Mouse (Mus musculus) urinary bladder, adult 18-20 months (tissue): ENCODE data around the gene Myom1.

ENCODE experiments used
- DNase-seq, 2 experiments: peaks; one replicate each; pipeline ENCODE4 v3.0.0; 2022; ENCODE audit warnings: low spot score in 2 of 2, mixed read lengths in 2 of 2

Gene Myom1

DNA sequence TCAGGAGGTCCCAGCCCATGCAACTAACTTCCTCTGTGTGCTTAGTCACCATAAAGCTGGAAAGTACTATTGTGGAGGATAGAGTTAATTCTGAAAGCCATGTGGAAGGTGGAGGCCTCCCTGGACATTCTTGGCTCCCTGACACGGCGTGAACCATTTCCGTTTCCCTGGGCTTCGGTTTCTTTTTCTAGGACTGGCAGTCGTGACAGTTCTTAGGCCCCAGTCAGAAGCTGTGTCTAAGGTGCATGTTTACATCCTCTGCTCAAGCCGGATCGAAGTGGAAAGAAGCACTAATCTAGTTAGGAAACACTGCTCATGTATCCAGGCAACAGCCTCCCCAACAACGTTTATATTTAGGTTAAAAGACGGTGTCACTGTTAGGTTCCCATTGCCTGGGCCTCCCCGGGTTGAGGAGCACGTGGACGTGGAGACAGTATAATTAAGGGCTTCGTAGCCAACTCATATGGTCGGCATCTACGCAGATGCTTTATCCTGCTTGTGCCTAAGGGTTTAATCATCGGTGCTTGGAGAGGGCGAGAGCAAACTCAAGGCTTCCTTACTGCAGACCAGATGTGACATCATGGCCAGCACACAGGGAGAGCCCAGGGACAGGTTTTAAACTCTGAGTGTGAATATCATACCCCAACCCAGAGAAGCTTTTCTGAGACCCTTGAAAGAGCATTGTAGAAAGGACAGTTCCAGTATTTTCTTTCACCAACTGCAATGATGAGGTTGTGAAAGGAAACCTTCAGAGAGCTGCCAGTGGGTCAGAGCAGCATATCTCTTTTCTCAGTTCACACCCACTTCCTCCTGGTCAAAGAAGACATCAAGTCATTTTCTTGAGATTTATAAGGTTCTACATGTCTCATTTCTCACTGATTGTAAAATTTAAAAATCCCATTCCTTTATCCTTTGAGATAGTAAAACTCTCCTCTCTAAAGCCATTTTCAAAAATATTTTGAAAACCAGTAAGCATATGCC lies 100.4 kb downstream of the Myom1 start:
- DNase-seq: no peak

DNA sequence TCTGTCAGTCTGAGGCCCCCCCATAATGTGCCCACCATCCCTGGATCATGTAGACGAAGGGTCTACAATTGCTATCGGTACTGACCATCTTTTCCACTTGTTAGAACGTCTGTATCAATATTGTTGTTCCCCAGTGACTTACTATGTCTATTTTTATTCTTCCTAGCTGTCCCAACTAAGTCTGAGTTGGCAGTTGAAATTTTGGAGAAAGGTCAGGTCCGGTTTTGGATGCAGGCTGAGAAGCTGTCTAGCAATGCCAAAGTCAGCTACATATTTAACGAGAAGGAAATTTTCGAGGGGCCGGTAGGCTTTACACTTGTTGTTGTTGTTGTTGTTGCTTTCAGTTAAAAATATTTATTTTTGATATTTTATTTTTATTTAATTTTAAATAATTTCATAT lies 102.9 kb downstream of the Myom1 start:
- DNase-seq: no peak

- DNase-seq: no peak
Observed at GRCm38 (mm10) chr17:71106250-71106649, 103.8 kb downstream of the Myom1 start.

DNA sequence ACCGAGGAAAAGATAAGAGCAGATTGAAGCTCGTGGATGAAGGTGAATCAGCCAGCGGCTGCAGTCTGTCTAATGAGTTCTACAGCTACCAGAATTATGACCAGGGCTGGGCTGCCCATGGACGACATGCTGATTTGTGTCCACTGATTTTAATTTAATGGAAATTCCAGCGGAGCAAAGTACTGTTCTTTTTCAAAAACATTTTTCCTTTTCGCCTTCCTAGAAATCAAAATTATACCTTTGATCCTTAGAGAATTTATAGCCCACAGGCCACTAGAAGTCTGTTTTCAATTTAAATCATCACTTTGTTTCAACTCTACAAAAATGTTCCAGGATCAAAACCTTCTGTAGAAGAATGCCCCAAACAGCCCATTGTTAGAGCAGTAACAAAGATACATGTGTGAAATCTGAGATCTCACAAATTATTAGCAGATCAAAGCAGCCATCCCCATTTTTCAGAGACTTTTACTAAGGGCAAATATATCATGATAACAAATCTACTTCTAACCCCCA lies 108.4 kb downstream of the Myom1 start:
- no peak for DNase-seq

GRCm38 (mm10) chr17:71112689-71113088 lies 110.3 kb downstream of the Myom1 start:
- no peak for DNase-seq

GRCm38 (mm10) chr17:71114282-71114681 lies 111.8 kb downstream of the Myom1 start:
- no peak for DNase-seq

GRCm38 (mm10) chr17:71117956-71118355 lies 115.5 kb downstream of the Myom1 start:
- no peak for DNase-seq

DNA sequence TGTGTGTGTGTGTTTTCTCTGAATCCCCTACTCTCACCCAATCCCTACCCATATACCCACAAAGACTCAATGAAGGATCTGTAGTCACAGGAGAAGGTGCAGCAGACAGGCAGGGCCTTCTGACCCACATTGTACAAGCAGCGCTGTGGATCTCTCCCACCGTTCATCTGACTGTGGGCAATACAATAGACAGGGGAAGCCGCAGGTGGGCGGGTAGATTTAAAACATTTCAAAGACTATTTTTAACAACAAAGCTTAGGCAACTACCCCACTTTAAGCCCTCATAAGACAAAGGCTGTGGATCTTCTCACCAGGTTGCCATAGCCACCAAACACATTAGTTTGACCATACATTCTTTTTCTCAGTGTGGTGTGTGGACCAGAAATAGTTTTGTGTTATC lies 116.2 kb downstream of the Myom1 start:
- DNase-seq: no peak

- DNase-seq: no peak
Observed at GRCm38 (mm10) chr17:71120626-71121025, 118.2 kb downstream of the Myom1 start.

- DNase-seq: no peak
Observed at GRCm38 (mm10) chr17:71124061-71124670, 121.7 kb downstream of the Myom1 start.

DNA sequence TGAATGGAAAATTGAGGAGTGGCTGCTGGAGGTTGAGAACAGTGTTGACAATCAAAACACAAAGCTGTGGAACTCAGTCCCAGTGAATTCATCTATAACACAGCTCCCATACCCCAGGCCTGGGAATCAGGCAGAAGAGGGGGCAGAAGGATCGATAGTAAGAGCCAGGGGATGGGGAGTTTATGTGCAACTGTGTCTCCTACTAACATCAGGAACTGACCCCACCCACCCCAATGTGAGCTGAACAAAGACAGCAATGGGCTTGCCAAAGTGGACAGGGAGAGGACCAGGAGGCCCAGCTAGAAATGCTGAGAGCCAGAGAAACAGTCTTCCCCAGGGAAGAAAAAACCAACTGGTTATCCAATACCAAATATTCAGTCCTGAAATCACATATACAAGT lies 122.2 kb downstream of the Myom1 start:
- no peak for DNase-seq

- no peak for DNase-seq
Observed at GRCm38 (mm10) chr17:71125519-71125918, 123.1 kb downstream of the Myom1 start.

- no peak for DNase-seq
Observed at GRCm38 (mm10) chr17:71126001-71126400, 123.6 kb downstream of the Myom1 start.

DNA sequence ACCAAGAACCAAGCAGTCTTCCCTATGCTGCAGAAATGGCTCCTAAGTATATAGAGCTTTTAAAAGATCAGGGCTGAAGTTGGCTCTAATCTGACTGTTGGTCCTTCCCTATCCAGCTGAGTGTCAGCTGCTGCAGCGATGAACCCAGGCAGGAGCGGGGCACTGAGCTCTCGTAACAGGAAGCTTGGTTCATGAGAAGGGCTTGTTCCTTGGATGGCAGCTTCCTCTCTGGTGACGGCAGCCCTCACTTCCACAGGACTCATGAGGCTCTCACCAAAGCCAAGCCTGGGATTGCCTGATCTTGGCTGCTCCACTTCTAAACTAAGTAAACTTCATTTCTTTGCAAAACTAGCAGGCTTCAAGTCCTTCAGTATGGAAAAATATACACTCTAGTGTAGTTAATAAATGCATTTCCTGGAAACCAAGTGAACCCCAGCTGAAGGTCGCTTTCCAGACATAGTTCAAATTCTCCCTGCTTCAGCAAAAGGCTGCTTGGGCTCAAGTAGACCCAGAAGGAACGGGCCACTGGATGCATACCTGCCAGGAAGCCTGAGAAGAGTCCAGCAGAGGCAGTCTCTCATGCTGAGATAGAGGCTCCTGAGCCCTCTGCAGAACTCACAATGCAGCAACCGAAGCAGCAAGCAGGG lies 125.2 kb downstream of the Myom1 start:
- DNase-seq: no peak

- DNase-seq: no peak
Observed at GRCm38 (mm10) chr17:71129489-71130261, 127.2 kb downstream of the Myom1 start.

- no peak for DNase-seq
Observed at GRCm38 (mm10) chr17:71132221-71132620, 129.8 kb downstream of the Myom1 start.

DNA sequence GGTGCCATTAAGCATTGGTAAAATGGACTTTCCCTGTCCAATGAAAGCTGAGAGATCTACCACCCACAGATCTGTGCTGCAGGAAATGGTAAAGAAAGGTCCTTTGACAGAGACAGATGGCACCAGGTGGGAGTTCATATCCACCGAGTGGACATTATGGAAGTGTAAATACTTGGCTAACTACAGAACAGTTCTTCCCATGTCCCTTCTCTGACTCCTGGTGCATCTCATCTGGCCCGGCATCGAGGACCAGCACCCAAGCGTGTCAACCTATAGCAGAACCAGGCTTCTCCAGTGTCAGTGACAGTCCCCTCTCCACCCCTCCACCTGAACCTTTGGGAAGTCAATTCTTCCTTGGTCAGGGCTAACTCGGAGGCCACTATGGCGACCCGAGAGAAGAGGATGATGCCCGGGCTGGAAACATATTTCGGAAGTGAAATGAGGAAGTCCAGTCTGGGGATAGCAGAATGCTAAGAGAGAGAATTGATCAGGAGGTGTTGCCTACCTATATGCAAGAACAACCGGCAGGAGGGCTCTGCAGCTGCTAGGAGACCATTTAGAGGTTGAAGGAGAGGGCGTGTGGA lies 130.5 kb downstream of the Myom1 start:
- DNase-seq: no peak

GRCm38 (mm10) chr17:71134441-71134955 lies 132.1 kb downstream of the Myom1 start:
- no peak for DNase-seq

- DNase-seq: no peak
Observed at GRCm38 (mm10) chr17:71135108-71135507, 132.7 kb downstream of the Myom1 start.

DNA sequence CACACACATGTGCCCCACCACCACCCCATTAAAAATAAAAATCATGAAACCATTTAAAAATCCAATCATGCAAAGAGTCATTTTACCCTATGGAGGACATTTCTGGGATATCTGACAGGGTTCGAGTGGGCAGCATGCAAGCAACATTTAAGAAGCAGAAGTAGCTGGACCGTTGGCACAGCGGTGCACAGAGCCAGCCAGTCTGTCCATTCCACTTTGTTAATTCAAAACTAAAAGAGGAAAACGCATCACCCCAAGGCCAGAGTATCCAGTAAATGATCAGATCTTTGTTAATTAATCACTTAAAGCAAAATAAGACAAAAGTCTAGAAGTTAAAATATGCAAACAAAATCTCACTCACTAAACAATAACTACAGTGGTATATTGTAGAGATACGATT lies 133.4 kb downstream of the Myom1 start:
- DNase-seq: no peak
